Mouse (Mus musculus): ENCODE results near the gene Srrd.

DNA sequence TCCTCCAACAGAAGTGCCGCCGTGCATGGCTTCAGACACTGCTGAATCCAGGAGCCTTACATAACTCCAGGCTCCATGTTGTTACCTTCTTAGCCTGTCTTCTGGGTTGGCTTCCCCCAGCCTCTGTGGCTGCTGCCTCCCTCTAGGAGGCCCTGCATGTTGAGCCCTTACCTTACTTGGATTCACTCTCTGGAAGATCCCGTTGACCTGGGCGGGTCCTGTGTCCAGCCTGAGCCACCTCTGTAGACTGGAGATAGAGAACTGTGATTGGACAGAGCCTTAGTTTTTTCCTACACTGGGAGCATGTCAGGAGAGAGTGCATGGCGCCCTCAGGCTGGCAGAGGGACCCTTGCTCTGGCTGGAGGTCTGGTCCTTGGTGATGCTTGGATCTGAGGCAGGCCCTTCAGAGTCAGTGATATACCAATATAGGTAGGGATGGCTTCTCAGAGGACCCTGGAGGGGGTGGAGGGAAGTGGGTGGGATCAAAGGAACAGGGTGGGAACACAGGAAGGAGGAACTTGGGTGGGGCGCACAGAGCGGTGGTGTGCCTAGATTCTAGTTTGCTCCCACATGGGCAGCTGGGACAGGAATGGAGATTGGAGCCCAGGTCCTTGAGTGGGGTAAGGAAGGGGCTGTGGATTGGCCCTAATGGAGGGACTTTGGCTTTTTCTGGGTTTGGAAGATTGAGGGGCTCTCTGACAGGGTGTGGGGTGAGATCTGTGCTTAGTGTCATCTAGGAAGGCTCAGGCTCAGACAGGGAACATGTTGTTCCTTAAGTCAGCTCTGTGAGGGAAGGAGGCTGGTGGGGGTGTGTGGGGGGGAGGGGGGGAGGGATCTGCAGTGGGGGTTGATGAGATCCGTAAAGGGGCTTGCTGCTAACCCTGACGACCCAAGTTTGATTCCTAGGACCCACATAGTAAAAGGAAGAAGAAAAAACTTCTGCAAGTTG lies 54.4 kb downstream of the Srrd start:
- TF ChIP-seq CTCF (IDR thresholded peaks at IDR 0.05; ENCODE audit: insufficient read depth, low read depth, low read length) (no peak), POLR2A (IDR thresholded peaks at IDR 0.05; ENCODE audit: insufficient read depth, low read depth, low read length) (no peak)

Measured in olfactory bulb, adult 2 months (tissue).